Comparison of ENCODE assay signal across 7 mouse cellular contexts in genomic region chr4:40854387-40854933, GRCm38 (mm10). TPM values are rescaled to one million over a fixed set of nuclear protein-coding genes. Genes with fewer than 3 reads are reported as not detected.
DNase-seq lines count a peak whose midpoint lies in the region; ATAC-seq and TF ChIP-seq lines count a peak whose summit lies in the region.

No protein-coding gene starts in this region.

- DNase-seq in B cell, adult 2 months, result no peak
- no peak for DNase-seq in urinary bladder, postnatal 14 days (ENCODE audit: low spot score)

- WGBS in limb, embryonic 12.5 days, result 14% methylated on average over 18 of the region's 18 CpGs
- WGBS in small intestine, adult 2 months, result 18% methylated on average over 18 of the region's 18 CpGs

- TF ChIP-seq POLR2A in small intestine, adult 2 months (IDR thresholded peaks at IDR 0.05; ENCODE audit: low read depth, low read length), result no peak

- no peaks in the 10 kb centered on the region for H3K9me3 ChIP-seq in megakaryocyte, embryonic 14.5 days
- H3K9me3 ChIP-seq in limb, embryonic 12.5 days, result no peaks in the 10 kb centered on the region

- H3K27me3 ChIP-seq in megakaryocyte, embryonic 14.5 days (replicated peaks), result no peaks in the 10 kb centered on the region
- H3K27me3 ChIP-seq in limb, embryonic 12.5 days, result no peaks in the 10 kb centered on the region
- H3K27me3 ChIP-seq in small intestine, adult 2 months (ENCODE audit: control insufficient read depth, insufficient read depth, low read length), result no peaks in the 10 kb centered on the region

- H3K27ac ChIP-seq in limb, embryonic 12.5 days, result peak overlapping the region; percentile 93
- peak overlapping the region; percentile 75 for H3K27ac ChIP-seq in small intestine, adult 2 months (ENCODE audit: insufficient read depth, low read depth, low read length)

- H3K9ac ChIP-seq in limb, embryonic 12.5 days (replicated peaks), result peak overlapping the region; percentile 50

- H3K4me1 ChIP-seq in megakaryocyte, embryonic 14.5 days, result peaks cover 44% of the 10 kb centered on the region
- H3K4me1 ChIP-seq in limb, embryonic 12.5 days (replicated peaks), result peaks cover 31% of the 10 kb centered on the region
- H3K4me1 ChIP-seq in small intestine, adult 2 months (ENCODE audit: control insufficient read depth, insufficient read depth, insufficient read length, low read length), result peaks cover 32% of the 10 kb centered on the region; the same call in 1 of the 2 replicates

- H3K4me3 ChIP-seq in megakaryocyte, embryonic 14.5 days (replicated peaks), result peak overlapping the region; percentile 99
- H3K4me3 ChIP-seq in limb, embryonic 12.5 days (replicated peaks), result peak overlapping the region; percentile 75
- H3K4me3 ChIP-seq in small intestine, adult 2 months (ENCODE audit: low read depth, low read length), result peak overlapping the region; percentile 98

- H3K4me2 ChIP-seq in limb, embryonic 12.5 days, result peak overlapping the region; percentile 88

- TF ChIP-seq CTCF in small intestine, adult 2 months (IDR thresholded peaks at IDR 0.05; ENCODE audit: extremely low read depth, insufficient read length, insufficient replicate concordance, low read depth, low read length), result 0 out of 2 replicates have a peak, but pooled peaks have one; percentile 6

- ATAC-seq in megakaryocyte, adult 5-6 weeks (ENCODE audit: poor library complexity, severe bottlenecking), result no peak
- ATAC-seq in erythroid progenitor cell, adult 5-6 weeks (replicated peaks; ENCODE audit: low FRiP score, poor library complexity, severe bottlenecking), result peak; percentile 21
- ATAC-seq in limb, embryonic 12.5 days (ENCODE audit: insufficient number of reproducible peaks, insufficient read depth, low FRiP score, low TSS enrichment, low read depth), result peak; percentile 4; the same call in 1 of the 2 replicates

- H3K36me3 ChIP-seq in megakaryocyte, embryonic 14.5 days (replicated peaks; ENCODE audit: low read length), result peaks cover 22% of the 10 kb centered on the region
- no peaks in the 10 kb centered on the region for H3K36me3 ChIP-seq in limb, embryonic 12.5 days
- no peaks in the 10 kb centered on the region for H3K36me3 ChIP-seq in small intestine, adult 2 months (ENCODE audit: control insufficient read depth, insufficient read depth, low read length)

RNA-seq across cellular contexts. Expression of gene B4galt1, which starts 0.7 kb away (rescaled TPM):
- 43.8 and 101 TPM in 2 replicates for polyA plus RNA-seq in megakaryocyte, embryonic 14.5 days (2012; ENCODE audit: insufficient read depth, low replicate concordance)
- total RNA-seq in megakaryocyte, adult 5-6 weeks (2015), result 75.4 and 79.4 TPM in 2 replicates
- total RNA-seq in megakaryocyte, adult 5-6 weeks (2017), result 46.4 and 57.4 TPM in 2 replicates
- 49.4 and 49.9 TPM in 2 replicates for total RNA-seq in erythroid progenitor cell, adult 5-6 weeks (2015; ENCODE audit: low replicate concordance)
- 43.9 and 46.2 TPM in 2 replicates for total RNA-seq in erythroid progenitor cell, adult 5-6 weeks (2017; ENCODE audit: low replicate concordance)
- polyA plus RNA-seq in limb, embryonic 12.5 days (2016; fragmentation: Nextera tagmentation; extraction: Ambion mirVana), result 32.9 and 37.4 TPM in 2 replicates
- polyA plus RNA-seq in small intestine, adult 2 months (2012; rRNA removed), result 71.3 and 79.4 TPM in 2 replicates
